Mouse (Mus musculus) gonadal fat pad, adult 2 months (tissue): Measurements from ENCODE around the gene Fam53b. TPM values are rescaled to one million over a fixed set of nuclear protein-coding genes. Genes with fewer than 3 reads are reported as not detected.

ENCODE experiments used
- DNase-seq: peaks from one replicate; pipeline ENCODE4 v3.0.0-alpha.2; 2012; ENCODE audit warnings: low read depth
- polyA plus RNA-seq: library from polyadenylated mRNA; depleted of rRNA; stranded (reverse); fragments of >200 nt; gene quantifications from 2 replicates; pipeline ENCODE4 v1.2.3, GENCODE M21; 2012

The Fam53b gene
- polyA plus RNA-seq, 1 experiment, result 28.5 TPM

DNA sequence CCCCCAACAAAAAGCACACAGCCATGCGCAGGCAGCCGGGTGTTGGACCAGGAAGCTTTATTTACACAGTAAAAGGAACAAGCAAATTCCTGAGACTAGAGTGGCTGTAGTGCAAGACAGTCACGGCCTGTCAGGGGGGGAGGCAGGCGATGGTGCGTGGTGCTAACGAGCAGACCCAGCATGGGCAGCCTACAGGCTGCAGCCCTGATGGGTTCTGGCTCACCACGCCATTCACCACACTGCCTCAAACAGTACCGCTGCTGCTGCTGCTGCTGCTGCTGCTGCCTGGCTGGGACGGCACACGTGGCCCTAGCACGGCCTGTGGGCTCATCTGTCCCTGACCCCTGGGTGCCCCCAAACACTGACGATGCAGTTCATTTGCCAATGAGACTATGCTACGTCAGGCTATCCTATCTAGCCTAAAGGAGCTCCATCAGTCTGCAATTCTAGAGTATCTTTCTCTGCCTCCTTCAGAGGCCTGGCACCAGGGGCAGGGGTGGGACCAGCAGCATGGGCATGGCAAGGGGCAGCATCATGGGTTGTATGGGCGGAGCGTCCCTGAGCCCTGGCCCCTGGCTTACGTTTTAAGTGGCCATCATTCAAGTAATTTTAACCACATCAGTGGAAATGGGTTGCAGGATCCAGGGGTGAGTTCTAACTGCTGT lies 101.5 kb downstream of the Fam53b start:
- DNase-seq, result no peak

DNA sequence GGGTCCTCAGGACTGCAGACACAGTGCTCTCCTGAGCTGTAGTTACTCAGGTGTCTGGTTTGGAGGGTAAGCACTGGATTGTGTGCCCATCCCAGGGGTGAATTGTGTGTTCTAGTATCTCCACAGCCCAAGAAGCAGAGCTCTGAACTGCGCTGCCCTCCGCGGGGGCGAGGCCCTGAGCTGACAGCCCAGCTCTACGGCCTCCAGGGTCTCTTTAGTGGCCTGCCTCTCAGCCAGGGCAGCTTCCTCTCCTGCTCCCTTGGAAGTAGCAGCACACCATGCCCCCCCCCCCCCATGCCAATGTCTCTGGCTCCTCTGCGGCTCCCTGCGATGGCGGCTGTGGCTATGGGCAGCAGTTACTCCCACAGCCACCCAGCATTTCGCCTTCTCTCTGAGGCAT lies 102.1 kb downstream of the Fam53b start:
- DNase-seq, result no peak

DNA sequence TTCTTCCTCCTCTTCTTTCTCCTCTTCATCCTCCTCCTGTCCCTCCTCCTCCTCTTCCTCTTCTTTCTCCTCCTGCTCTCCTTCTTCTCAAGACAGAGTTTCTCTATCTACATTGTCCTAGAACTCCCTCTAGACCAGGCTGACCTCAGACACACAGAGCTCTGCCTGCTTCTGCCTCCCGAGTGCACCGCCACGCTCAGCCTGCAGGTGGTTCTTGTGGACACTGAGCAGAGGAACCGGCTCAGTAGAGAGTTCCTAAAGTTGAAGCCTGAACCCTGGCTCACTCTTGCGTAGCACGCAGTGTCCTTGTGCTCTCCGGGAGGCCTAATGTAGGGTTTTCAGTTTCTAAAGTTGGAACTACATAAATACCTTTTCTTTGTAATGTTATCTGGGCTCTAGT lies 108.6 kb downstream of the Fam53b start:
- DNase-seq, result no peak

DNA sequence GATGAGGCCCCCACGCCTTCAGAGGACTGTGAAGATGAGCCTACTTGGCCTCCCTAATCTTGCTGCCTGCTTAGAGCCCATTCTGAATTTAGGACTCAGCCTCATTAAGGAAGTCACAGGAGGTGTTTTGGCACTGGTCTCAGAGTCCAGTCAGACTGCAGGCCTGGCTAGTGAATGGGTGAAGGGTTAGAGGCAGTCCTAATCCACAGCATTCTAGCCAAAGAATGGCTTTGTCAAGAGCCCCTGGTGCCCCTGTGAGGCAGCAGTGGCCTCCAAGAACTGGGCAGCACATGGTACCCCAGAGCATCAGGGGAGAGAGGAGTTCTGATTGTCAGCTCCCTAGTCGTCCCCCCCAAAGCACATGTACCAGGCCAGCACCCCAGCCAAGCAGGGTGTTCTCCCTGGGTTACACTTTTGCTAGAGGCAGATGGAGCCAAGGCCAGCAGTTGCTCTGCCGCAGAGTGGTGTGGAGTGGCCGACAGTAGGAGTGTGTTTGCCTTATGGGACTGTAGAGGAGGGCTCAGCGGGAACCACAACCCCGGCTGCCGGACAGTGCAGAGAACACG lies 109.3 kb downstream of the Fam53b start:
- DNase-seq, result no peak

DNA sequence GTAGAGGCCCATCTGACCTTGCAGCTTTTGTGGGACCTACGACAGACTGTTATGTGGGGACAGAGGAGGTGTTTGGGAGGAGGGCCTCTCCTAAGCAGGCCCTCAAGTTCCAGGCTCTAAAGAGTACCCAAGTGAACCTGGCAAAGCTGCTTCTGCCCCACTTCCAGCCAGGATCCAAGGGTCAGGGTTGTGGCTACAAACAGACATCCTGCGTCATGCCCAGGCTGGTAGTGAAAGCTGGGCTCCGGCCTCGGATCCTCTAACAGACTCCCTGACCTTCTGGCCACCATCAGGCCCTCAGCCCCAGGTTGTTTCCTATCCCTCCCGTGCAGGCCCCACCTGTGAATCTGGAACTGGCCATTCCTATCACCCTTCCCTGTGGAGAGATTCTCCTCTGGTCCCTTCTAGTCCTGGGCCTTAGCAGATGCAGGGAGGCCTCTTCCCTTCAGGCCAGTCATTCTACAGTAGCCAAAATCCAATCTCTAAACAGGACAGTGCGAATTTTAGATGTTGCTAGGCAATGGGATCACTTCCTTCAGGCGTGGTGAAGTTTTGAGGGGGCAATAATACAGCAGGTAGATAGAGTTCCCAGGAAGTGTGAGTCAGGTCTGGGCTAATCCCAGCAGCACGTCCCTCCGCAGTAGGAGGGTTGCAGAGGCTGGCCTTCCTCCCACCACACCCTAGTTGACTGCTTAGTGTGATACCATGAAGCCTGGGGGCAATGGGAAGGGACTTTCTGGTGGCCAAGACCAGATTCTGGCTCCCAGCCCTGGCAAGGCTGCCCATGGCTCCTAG lies 110.0 kb downstream of the Fam53b start:
- no peak for DNase-seq

DNA sequence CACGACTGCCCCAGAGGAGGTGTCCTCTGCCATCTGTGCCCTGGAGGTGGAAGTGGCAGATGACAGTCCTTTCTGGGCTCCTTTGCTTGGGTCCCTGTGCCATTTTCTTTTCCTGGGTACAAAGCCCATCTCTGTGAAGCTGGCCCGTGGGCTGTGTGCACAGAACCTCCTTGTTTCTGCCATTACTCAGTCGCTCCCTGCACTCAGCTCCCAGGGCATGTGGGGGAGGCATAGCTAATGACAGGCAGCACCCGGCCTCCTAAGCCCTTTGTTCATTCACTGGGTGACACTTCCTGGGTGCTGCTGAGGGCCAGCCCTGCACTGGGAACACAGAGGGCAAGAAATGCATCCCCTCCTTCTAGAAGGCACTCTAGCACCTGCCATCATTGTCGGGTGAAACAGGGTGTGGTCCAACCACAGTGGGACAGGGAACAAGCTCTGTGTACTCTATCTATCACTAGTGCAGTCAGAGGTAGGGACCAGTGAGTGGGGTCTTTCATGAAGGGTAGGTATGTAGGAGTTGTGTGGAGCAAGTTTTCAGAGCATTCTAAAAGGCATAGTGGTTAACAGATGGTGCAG lies 111.1 kb downstream of the Fam53b start:
- DNase-seq, result no peak

DNA sequence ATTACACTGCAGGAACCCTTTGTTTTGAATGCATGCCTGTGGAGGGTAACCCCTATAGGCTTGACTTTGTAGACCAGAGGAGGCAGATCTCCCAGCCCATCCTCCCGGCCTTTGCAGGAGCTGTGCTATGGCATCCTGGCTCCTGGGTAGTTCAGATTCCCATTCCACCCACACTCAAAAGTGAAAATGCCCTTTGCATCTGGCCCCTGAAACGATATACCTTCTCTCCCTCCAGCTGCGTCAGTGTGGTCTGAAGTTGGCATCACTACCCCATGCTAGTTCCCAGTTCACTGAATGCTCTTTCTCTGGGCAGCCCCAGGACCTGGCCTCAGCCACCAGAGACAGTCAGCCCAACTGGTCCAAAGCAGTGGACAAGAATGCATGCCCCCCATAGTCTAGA lies 111.7 kb downstream of the Fam53b start:
- no peak for DNase-seq

DNA sequence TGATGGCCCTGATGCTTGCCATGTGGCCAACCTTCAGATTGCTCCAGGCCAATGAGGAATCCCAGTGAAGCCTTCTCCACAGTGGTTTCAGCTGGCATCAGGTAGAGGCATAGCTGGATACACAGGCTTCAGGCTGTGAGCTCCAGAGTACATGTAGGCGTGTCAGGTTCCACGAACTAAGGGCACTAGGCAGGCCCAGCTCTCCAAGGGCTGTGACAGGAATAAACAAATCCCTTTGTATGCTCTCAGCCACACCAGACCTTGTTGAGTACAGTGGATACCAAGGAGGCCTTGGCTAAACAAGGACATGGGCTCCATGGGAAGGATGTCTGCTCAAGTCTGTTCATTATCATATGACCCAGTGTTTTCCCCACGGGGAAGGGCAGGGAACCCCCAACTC lies 112.3 kb downstream of the Fam53b start:
- no peak for DNase-seq

DNA sequence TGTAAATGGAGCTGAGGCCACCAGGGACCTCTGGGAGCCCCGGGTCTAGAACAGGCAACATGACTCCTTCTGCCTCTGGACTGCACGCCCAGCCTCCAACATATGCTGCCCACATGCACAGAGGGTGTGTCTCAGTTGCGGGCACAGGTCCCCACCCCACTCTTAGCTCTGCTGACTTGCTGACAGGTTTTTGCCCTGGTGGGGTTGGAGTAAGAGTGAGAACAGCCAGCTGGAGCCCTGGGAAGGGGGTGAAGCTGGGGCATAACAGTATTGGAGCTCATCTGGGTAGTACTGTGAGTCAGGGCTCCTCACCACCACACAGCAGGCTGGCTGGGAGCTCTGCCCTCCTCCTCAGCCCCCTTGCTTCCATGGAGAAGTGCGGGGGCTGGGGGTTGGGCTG lies 113.6 kb downstream of the Fam53b start:
- no peak for DNase-seq

DNA sequence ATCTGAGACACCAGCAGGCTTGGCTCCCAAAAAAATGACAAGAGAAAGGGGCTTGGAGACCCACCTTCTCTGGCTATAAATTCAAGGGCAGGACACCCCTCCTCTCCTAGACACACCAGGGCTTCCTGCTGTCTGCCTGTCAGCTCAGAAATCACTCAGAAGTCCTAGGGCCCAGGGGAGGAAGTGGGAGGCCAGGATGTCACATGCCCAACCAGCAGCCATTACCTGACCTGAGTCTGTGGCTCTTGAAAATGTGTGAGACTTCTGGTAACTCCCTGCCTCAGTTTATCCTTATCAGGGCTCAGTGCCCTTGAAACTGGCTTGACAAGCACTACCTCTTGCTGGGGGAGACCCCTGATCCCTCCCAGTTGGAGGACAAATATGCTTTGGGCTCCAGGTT lies 114.0 kb downstream of the Fam53b start:
- DNase-seq, result no peak

DNA sequence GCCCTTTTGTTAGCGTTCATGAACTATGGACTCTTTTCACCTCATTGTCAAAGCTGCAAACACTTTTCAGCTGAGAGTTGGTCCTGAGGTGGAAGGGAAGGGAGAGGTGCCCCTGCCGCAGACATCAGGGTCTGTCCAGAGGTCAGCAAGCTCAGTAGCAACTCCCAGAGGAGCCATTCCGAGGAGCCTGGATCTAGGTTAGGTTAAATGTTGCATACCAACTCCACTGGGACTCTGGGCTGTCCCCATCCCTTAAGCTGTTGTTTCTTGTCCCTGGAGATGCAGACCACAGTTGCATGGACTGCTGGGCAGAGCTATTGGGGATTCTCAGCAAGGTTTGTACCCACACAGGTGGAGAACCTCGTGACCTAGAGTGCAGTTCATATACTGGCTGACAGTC lies 114.5 kb downstream of the Fam53b start:
- DNase-seq, result no peak

DNA sequence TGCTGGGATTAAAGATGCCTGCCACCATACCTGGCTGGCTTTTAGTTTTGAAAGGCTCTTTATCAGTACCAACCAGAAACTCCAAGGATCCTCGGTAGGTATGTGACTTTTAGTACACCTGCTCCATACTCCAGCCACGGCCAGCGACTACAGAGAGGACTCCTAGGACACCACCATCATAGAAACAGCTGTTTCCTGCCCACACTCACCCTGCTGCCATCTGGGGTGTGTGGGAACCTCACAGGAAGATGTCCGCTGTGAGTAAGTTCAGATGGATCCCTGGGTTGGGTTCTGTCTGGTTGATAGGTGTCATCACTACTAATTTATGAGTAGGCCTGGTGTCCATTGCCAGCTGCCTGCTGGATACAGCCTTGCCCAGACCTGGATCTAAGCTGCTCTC lies 114.9 kb downstream of the Fam53b start:
- no peak for DNase-seq

DNA sequence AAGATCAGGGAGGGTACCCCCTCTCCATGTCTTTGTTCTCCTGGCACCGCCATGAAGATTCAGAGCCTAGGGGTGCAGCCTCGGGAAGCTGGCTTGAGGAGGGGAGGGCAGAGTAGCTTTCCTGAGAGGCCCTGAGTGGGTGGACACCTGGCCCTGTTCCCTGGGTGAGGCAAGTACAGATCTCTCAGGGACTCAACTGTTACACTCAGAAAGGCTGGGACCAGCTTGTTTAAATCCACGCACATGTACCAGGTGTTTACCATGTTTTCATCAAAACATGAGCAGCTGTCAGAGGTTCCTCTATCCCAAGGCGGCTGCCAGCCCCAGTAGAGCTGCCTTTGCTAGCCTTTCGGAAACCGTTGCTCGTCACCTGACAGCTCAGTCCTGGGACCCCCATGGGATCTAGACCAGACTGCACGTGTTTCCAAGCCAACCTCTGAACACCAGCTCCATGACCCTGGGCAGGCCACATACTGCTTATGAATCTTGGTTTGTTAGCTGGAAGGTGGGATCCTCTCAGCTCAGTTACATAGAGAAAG lies 116.4 kb downstream of the Fam53b start:
- no peak for DNase-seq

DNA sequence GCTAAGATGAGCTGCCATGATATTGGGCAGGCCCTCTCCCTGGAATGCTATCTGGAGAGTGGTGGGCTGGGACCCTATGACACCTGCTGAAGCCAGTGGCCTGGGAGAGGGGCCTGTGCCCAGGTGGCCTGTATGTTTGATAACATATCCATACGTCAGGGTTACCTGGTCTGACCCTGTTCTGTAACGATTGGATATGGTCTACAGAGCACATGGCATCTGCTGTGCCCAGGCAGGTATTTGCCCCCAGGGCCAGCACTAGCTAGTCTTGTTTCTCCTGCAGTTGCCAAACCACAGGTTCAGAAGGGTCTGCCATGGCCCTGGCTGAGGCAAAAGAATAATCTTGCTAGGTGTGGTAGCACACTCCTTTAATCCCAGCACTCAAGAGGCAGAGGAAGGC lies 120.1 kb downstream of the Fam53b start:
- no peak for DNase-seq

DNA sequence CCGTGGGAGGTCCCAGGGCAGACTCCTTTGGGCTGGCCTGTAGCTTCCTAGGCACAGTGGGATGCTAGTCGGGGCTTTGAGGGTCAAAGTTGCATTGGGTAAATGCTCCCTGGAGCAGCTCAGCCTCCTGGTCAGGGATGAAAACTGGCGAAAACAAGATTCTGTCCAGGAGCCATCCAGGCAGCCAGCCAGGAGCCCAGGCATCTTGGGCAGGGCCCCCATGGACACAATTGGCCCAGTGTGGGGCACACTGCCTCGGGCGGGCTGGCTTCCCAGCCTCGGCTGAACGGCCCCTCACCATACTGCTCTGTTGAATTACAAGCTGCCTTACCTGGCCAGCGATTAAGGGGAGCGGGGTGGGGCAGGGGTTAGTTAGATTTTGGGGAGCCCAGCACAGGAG lies 121.0 kb downstream of the Fam53b start:
- no peak for DNase-seq

DNA sequence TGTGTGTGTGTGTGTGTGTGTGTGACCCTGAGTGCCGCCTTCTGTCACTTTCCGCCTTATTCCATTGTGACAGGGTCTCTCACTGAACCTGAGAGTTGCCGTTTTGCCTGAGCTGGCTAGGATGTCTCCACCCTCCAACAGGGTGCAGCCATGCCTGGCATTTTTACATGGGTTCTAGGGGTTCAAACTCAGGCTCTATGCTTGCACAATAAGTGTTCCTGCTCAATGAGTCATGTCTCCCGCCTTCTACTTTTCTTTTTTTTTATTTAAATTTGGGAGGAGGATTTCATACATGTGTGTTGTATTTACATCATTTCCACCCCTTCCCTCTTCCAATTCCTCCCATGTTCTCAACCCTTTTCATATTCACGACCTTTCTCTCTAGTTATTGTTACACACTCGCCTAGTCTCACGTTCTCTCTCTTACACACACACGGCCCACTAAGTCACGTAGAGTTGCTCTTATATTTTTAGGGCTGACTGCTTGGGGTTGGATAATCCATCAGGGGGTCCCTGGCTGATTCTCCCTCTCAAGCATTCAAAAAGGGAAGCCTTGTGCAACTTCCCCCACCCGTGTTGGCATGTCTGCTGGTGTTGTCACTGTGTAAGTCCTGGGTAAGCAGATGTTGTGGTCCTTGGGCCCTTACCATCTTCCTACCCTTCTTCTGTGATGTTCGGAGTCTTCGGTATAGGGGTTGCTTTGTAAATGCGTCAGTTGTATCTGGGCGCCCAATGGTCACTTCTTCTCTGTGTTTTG lies 122.8 kb downstream of the Fam53b start:
- no peak for DNase-seq

DNA sequence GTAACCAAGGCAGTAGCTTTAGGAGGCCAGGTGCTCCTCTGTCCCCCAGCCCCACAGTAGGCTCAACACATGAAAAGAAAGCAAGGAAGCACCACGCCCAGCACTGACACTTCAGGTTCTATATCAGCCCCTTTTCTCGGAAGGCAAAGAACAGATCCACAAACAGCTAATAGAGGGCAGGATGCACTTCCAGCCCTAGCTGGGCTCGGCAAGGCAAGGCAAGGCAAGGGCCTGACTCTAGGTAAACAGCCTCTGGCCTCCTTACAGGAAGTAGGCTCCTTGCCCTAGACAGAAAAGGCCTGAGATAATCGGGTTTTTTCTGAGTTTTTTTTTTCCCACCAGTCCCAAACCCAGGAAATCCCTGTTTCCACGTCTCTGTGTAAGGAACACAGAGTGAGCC lies 124.0 kb downstream of the Fam53b start:
- DNase-seq, result no peak

DNA sequence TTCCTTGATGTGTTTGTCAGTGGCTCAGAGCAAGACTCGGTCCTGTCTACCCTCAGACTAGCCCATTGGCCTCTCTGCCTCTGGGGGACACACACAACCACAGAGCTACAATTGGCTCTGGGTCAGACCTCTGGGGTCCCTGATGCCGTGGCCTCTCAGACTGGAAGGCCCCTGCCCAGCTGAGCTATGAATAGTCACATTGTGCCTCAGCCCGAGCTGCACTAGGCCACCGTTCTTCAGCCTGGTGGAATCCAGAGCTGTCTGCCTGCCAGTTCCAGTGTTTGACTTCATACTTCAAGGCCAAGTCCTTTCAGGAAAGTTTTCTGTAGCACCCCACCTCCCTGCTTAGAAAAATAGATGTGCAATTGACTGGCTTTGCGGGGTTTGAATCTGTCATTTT lies 125.0 kb downstream of the Fam53b start:
- DNase-seq, result no peak

DNA sequence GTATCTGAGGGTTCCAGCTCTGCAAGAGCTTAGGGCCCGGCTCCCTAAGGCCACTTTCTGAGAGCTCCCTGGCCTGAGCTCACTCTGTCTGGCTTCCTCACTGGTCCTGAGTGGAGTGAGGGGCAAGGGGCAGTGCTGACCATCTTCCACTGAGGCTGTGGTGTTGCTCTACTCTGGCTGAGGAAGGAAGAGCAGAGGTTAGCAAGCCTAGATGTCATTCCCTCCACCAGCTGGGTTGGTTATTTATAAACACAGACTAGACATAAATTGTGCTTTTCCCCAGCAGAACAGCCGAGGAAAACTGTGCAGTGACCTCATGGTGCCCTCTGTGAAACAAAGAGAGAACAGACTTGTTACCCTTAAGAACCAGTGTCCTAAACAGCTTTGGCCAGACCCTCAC lies 125.8 kb downstream of the Fam53b start:
- no peak for DNase-seq

DNA sequence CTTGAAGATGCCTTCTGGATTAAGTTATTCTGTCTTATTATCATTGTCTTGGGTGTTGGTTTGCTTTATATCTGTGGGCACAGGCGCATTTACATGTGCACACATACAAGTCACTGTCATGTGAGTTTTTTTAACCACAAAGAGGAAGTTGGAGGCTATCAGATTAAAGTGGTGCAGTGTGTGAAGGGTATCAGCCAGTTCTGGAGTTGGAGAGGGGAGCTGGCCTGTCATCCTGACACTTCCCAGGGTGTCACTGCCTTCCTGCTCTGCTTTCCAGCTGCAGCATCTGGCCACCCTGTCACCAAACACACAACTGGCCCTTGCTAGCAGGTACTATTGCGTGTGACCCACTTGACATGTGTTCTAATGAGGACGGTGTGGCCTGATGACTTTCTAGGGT lies 127.2 kb downstream of the Fam53b start:
- no peak for DNase-seq

DNA sequence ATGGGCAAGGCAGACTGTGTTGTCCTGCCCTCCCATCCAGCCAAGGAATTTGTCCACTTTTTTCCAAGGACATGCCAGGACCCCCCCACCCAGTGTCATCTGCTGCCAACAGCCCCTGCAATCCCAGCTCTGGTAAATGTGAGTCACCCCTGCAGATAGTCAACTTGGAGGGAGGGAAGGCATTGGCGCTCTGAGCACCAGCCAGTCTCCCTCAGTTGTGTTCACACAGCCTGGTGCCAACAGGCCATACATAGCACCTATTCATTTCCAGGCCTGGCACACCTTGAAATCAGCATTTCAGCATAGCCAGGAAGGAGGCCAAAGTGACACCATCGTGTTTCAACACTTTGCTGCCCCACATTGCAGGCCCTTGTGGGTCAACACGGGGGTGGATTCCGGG lies 129.8 kb downstream of the Fam53b start:
- peak; percentile 82 for DNase-seq

DNA sequence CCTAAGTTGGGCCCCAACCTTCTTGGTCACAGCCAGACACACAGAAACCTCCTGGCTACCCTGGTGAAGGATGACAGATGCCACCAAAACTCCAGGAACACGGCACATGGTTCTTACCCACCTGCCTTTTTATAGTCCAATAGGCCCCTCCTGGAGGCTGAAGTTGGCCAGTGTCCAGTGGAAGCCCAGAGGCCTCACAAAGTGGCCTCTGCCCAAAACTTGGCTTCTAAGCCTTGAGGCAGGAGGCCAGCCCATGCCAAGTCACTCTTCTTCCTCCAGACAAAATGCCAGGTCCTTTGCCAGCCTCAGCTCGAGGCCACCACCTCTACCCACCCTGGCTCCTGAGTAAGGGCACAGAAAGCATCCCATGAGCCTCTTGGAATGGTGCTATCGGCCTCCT lies 130.8 kb downstream of the Fam53b start:
- no peak for DNase-seq
